Mouse (Mus musculus): ENCODE data around the gene Irs2.

GRCm38 (mm10) chr8:10994390-10994954, 13.8 kb downstream of the Irs2 start:
- TF ChIP-seq CTCF (IDR thresholded peaks at IDR 0.05; ENCODE audit: extremely low read depth, insufficient read length, insufficient replicate concordance, low read depth, low read length) = no peak
- TF ChIP-seq POLR2A (IDR thresholded peaks at IDR 0.05; ENCODE audit: low read depth, low read length) = no peak

Measured in small intestine, adult 2 months (tissue).